Mouse (Mus musculus) liver, embryonic 13.5 days (tissue): ENCODE measurements around the gene Tspan9. TPM values are rescaled to one million over a fixed set of nuclear protein-coding genes. Genes with fewer than 3 reads are reported as not detected.

Experiments
- ATAC-seq: fragments of 200-750 bp; cut with Nextera tagmentation; 2 replicates; pipeline ENCODE4 v1.8.0; 2017; ENCODE audit warnings: low read depth, mild to moderate bottlenecking, moderate number of reproducible peaks, moderate library complexity
- DNase-seq: peaks from one replicate; pipeline ENCODE4 v3.0.0; 2022
- H3K27ac ChIP-seq: fragments of 300-500 bp; sonication (generic); 2 replicates; pipeline ENCODE4 v1.5.1; 2015; ENCODE audit warnings: moderate library complexity, mild to moderate bottlenecking, inconsistent platforms
- H3K27me3 ChIP-seq: fragments of 300-500 bp; sonication (generic); 2 replicates; pipeline ENCODE4 v1.6.1; 2015; ENCODE audit warnings: mild to moderate bottlenecking, inconsistent platforms
- H3K36me3 ChIP-seq: fragments of 300-500 bp; sonication (generic); 2 replicates; pipeline ENCODE4 v1.6.1; 2015; ENCODE audit warnings: mild to moderate bottlenecking, inconsistent platforms
- H3K4me1 ChIP-seq: fragments of 300-500 bp; sonication (generic); replicated peaks from 2 replicates; pipeline ENCODE4 v1.6.1; 2015; ENCODE audit warnings: inconsistent platforms
- H3K4me2 ChIP-seq: fragments of 300-500 bp; sonication (generic); 2 replicates; pipeline ENCODE4 v1.6.1; 2015; ENCODE audit warnings: inconsistent platforms, mild to moderate bottlenecking, moderate library complexity
- H3K4me3 ChIP-seq: fragments of 300-500 bp; sonication (generic); replicated peaks from 2 replicates; pipeline ENCODE4 v1.5.1; 2015; ENCODE audit warnings: mild to moderate bottlenecking, inconsistent platforms
- H3K9ac ChIP-seq: fragments of 300-500 bp; sonication (generic); 2 replicates; pipeline ENCODE4 v1.6.1; 2015; ENCODE audit warnings: mild to moderate bottlenecking, inconsistent platforms
- H3K9me3 ChIP-seq: fragments of 300-500 bp; sonication (generic); replicated peaks from 2 replicates; pipeline ENCODE4 v1.6.1; 2016; ENCODE audit warnings: inconsistent platforms
- WGBS: fragments of 180-500 bp; shearing (Covaris S2); methylation state at CpG from one replicate; pipeline ENCODE4 v1.1.7; 2015; ENCODE audit not compliant: insufficient replicate concordance; 5-methylcytosine and 5-hydroxymethylcytosine counted together
- polyA plus RNA-seq: library from polyadenylated mRNA; unstranded; fragments of >200 nt; fragmentation: Nextera tagmentation; extraction: Ambion mirVana; gene quantifications from 2 replicates; pipeline ENCODE4 v1.2.1, GENCODE M21; 2015

Gene Tspan9
- polyA plus RNA-seq, 1 experiment from 2014 or later = 16.9 TPM

GRCm38 (mm10) chr6:128132581-128132980 is 10.8 kb downstream of the Tspan9 start:
- Histone ChIP-seq H3K4me2 (no peak overlapping the region), H3K27me3 (no peaks in the 10 kb centered on the region), H3K9me3 (no peaks in the 10 kb centered on the region), H3K36me3 (no peaks in the 10 kb centered on the region), H3K27ac (peak overlapping the region; percentile 88), H3K4me1 (peaks cover 44% of the 10 kb centered on the region), H3K9ac (no peak overlapping the region), H3K4me3 (no peak overlapping the region)
- DNase-seq (no peak), ATAC-seq (no peak)
- WGBS = 60% methylated on average over 6 of the region's 6 CpGs

DNA sequence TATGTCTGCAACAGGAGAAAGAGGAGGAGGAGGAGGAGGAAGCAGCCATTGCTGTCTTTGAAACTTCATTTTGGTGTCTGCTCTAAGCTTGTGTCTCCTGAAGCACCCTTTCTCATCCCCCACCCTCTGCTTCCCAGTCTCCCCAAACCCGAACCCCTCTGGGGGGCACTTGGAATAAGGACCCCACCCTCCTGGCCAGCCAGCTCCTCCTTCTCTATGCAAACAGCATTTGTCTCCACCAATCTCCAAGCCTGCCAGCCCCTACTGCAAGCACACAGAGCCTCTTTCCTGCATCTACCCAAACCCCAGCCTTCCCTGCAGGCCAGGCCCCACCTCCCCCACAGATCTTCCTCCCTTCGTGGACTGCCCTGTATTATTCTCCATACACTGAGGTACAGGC is 12.0 kb downstream of the Tspan9 start:
- H3K27ac ChIP-seq = no peak overlapping the region

DNA sequence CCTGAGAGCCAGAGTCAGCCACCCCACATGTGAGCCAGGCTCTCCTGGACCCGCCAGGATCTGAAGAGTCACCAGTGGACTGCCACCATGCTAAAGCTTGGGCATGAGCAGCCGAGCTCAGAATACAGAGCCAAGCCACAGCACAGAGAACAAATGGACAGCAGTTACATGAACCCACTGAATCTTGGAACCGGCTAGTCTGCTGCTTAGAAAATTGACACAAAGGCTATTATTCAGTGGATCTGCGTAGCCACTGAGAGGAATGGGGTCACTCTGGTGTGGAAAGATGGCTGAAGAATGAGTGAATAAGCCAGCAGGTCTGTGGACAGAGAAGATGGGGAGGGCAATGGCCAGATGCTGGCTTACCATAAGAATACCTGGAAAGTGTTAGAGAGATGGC is 12.7 kb downstream of the Tspan9 start:
- no peak for ATAC-seq
- Histone ChIP-seq H3K9me3 (no peaks in the 10 kb centered on the region), H3K4me1 (peaks cover 42% of the 10 kb centered on the region), H3K27me3 (no peaks in the 10 kb centered on the region), H3K9ac (no peak overlapping the region), H3K27ac (no peak overlapping the region), H3K36me3 (no peaks in the 10 kb centered on the region), H3K4me2 (no peak overlapping the region), H3K4me3 (no peak overlapping the region)
- WGBS = 68% methylated on average over 4 of the region's 4 CpGs
- DNase-seq = no peak

More for the DNA sequence above, 12.0 kb downstream of the Tspan9 start:
- Histone ChIP-seq H3K4me1 (peaks cover 47% of the 10 kb centered on the region), H3K4me3 (no peak overlapping the region), H3K36me3 (no peaks in the 10 kb centered on the region), H3K9ac (no peak overlapping the region), H3K27me3 (no peaks in the 10 kb centered on the region), H3K4me2 (no peak overlapping the region), H3K9me3 (no peaks in the 10 kb centered on the region)
- 35% methylated on average over 2 of the region's 2 CpGs for WGBS
- DNase-seq (no peak), ATAC-seq (no peak)

DNA sequence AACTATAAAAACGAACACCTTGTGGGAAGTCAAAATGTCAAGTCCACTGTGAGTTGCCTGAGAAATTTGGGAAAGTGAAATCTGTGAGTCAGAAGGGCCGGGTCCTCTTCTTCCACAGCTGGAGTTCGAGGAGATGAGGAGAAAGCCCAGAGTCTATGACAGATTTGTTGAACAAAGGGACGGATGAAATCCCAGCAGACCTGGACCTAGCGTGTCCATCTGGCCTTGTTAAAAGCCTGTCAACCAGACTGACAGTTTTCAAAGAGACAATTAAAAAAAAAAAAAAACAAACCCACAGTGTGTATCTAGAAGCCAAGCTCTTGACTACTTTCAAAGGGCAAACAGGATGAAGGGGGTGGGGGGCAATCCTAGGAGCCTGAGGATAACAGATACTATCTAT is 14.0 kb downstream of the Tspan9 start:
- peaks cover 42% of the 10 kb centered on the region for H3K4me1 ChIP-seq
- no peak overlapping the region for H3K4me3 ChIP-seq
- 52% methylated on average over 5 of the region's 5 CpGs for WGBS
- ATAC-seq (no peak), DNase-seq (no peak)
- no peak overlapping the region for H3K4me2 ChIP-seq
- no peak overlapping the region for H3K9ac ChIP-seq
- no peak overlapping the region for H3K27ac ChIP-seq
- H3K27me3 ChIP-seq = no peaks in the 10 kb centered on the region
- no peaks in the 10 kb centered on the region for H3K9me3 ChIP-seq
- H3K36me3 ChIP-seq = no peaks in the 10 kb centered on the region

GRCm38 (mm10) chr6:128127312-128127711 is 16.1 kb downstream of the Tspan9 start:
- Histone ChIP-seq H3K4me3 (no peak overlapping the region), H3K36me3 (no peaks in the 10 kb centered on the region), H3K4me1 (peaks cover 45% of the 10 kb centered on the region), H3K27ac (no peak overlapping the region; the same call in 1 of the 2 replicates), H3K9ac (no peak overlapping the region), H3K27me3 (no peaks in the 10 kb centered on the region), H3K4me2 (no peak overlapping the region), H3K9me3 (no peaks in the 10 kb centered on the region)
- DNase-seq (no peak), ATAC-seq (peak; percentile 52; the same call in 1 of the 2 replicates)
- WGBS = 56% methylated on average over 3 of the region's 3 CpGs

GRCm38 (mm10) chr6:128126876-128127275 is 16.5 kb downstream of the Tspan9 start:
- Histone ChIP-seq H3K4me1 (peaks cover 48% of the 10 kb centered on the region), H3K4me3 (no peak overlapping the region), H3K9me3 (no peaks in the 10 kb centered on the region), H3K27me3 (no peaks in the 10 kb centered on the region), H3K27ac (no peak overlapping the region; the same call in 1 of the 2 replicates), H3K36me3 (no peaks in the 10 kb centered on the region), H3K9ac (no peak overlapping the region), H3K4me2 (no peak overlapping the region)
- ATAC-seq (no peak), DNase-seq (no peak)
- 58% methylated on average over 4 of the region's 4 CpGs for WGBS

DNA sequence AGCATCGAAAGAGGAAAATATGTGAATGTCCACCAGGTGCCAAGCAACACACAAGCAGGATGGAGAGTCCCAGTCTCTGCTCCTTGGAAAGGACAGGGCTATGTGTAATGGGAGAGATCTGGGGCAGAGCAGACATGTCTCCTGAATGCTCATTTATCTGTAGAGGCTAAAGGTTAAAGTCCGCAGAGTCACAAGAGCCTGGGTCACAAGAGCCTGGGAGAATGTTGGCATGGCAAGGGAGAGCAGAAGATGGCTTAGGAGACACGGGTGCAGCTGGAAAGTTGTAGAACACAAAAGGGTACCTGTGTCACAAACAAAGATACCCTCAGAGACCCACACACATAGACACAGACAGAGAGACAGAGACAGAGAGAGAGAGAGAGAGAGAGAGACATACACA is 17.9 kb downstream of the Tspan9 start:
- Histone ChIP-seq H3K27ac (no peak overlapping the region), H3K4me3 (no peak overlapping the region), H3K36me3 (no peaks in the 10 kb centered on the region), H3K9me3 (no peaks in the 10 kb centered on the region), H3K4me1 (peaks cover 45% of the 10 kb centered on the region), H3K4me2 (no peak overlapping the region), H3K27me3 (no peaks in the 10 kb centered on the region), H3K9ac (no peak overlapping the region)
- 62% methylated on average over 3 of the region's 3 CpGs for WGBS
- DNase-seq (no peak), ATAC-seq (no peak)

DNA sequence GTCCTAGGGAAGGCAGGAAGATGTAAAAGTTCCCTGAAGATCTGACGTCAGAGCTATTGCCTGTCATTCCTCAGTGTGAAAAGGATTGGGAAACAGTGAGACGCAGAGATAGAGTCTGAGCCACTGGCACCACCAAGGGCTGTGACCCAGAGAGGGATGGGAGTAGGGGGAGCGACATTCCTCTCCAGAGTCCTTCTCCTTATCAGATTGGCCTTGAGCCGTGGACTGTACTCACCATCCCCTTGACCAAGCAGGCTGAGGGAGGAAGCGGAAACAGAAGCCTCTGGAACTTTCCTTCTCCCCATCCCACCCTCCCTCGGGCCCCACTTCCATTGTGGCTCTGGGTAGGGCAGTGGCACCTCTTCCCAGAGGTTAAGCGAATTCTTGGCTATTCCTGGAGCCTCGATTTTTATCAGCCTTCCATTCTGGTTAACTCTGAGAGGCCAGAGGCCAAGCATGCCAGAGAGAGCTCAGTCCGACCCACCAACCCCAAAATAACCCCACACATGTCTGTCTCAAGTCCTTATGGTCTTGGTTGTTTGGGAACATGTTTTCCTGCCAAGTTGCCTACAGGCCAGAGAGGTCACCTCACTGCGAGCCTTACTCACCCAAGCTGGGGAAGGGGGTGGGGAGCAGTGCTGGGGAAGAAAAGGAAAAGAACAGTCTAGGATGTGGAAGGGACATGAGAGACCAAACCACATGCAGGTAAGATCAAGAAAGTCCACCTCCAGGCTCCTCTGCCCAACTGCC is 19.0 kb downstream of the Tspan9 start:
- peak; percentile 63 for ATAC-seq
- Histone ChIP-seq H3K27me3 (no peaks in the 10 kb centered on the region), H3K9ac (no peak overlapping the region), H3K4me3 (no peak overlapping the region), H3K4me1 (peaks cover 52% of the 10 kb centered on the region), H3K4me2 (no peak overlapping the region), H3K27ac (0 out of 2 replicates have a peak overlapping the region, but pooled peaks have one; percentile 4), H3K36me3 (no peaks in the 10 kb centered on the region), H3K9me3 (no peaks in the 10 kb centered on the region)
- no peak for DNase-seq
- WGBS = 54% methylated on average over 10 of the region's 10 CpGs

DNA sequence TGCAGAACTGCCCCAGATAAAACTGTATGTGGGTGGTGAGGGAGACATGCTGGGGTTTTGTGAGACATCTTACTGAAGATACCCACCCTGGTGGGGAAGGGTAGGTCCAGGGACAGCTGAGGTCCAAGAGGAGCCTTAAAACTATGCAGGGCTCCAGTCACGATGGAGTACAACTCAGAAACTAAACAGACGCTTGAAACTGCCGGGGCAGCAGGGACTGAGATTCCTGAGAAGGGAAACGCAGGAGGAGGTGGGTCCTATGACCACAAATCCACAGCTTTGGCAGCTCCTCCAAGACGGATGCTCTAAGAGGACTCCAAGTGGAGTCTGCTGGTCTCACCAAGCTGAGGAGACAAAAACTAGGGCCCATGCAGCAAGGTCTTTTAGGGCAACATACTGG is 21.3 kb downstream of the Tspan9 start:
- H3K27me3 ChIP-seq = no peaks in the 10 kb centered on the region
- H3K9me3 ChIP-seq = no peaks in the 10 kb centered on the region
- no peak overlapping the region for H3K27ac ChIP-seq
- 57% methylated on average over 5 of the region's 5 CpGs for WGBS
- ATAC-seq = no peak
- peaks cover 55% of the 10 kb centered on the region for H3K4me1 ChIP-seq
- DNase-seq = no peak
- H3K36me3 ChIP-seq = no peaks in the 10 kb centered on the region
- H3K9ac ChIP-seq = no peak overlapping the region
- H3K4me2 ChIP-seq = no peak overlapping the region
- no peak overlapping the region for H3K4me3 ChIP-seq

GRCm38 (mm10) chr6:128121691-128122090 is 21.7 kb downstream of the Tspan9 start:
- ATAC-seq (no peak), DNase-seq (no peak)
- H3K4me1 ChIP-seq = peaks cover 50% of the 10 kb centered on the region
- no peak overlapping the region for H3K4me2 ChIP-seq
- H3K27ac ChIP-seq = no peak overlapping the region
- WGBS = 71% methylated on average over 5 of the region's 5 CpGs
- H3K36me3 ChIP-seq = no peaks in the 10 kb centered on the region
- H3K9ac ChIP-seq = no peak overlapping the region
- H3K4me3 ChIP-seq = no peak overlapping the region
- no peaks in the 10 kb centered on the region for H3K9me3 ChIP-seq
- no peaks in the 10 kb centered on the region for H3K27me3 ChIP-seq

DNA sequence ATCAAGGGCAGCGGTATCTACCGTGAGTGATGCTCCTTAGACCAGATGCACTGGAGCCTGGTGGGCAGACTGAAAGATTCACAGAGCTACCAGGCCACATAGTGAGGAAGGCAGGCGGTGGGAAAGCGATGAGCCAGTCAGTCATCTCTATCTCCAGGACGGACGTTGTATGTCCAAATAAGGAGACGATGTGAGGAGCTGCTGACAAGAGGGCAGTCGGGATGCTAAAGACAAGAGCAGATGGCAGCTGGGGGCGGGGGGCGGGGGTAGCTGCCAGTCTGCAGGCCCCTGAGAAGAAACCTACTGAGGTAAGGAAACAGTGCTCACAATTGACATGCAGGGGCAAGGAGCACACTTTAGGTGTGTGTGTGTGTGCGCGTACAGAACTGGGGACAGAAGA is 22.6 kb downstream of the Tspan9 start:
- Histone ChIP-seq H3K9me3 (no peaks in the 10 kb centered on the region), H3K27me3 (no peaks in the 10 kb centered on the region), H3K4me3 (no peak overlapping the region), H3K27ac (no peak overlapping the region), H3K4me2 (no peak overlapping the region), H3K4me1 (peaks cover 49% of the 10 kb centered on the region), H3K36me3 (no peaks in the 10 kb centered on the region), H3K9ac (no peak overlapping the region)
- 65% methylated on average over 12 of the region's 12 CpGs for WGBS
- ATAC-seq (no peak), DNase-seq (no peak)

DNA sequence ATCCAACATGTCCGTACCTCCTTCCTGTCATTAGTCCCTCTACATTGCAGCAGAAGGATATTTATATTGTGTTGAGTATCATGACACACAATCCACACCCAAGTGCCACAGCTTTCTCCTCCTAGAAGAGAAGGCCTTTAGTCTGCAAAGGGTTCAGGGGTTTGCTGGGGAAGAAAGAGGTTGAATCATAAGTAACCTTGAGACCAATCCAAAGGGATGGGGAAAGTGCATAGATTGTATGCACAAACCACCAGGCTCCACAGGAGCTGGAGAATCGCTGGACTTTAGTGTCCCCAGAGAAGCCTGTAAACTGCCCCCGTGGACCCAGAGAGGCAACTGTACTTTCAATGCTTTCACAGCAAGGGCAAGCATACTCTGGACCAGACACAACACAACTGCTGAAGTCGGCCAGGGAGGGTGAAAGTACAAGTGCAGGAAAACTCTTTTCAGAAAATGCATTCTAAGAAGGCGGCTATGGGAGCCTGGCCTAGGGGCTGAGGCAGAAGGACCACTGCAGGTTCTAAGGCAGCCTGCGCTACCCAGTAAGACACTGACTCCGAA is 24.6 kb downstream of the Tspan9 start:
- WGBS = 65% methylated on average over 7 of the region's 7 CpGs
- DNase-seq (no peak), ATAC-seq (no peak)
- H3K4me2 ChIP-seq = no peak overlapping the region
- H3K27me3 ChIP-seq = no peaks in the 10 kb centered on the region
- no peaks in the 10 kb centered on the region for H3K36me3 ChIP-seq
- peaks cover 30% of the 10 kb centered on the region for H3K4me1 ChIP-seq
- no peak overlapping the region for H3K9ac ChIP-seq
- H3K27ac ChIP-seq = no peak overlapping the region
- H3K4me3 ChIP-seq = no peak overlapping the region
- H3K9me3 ChIP-seq = no peaks in the 10 kb centered on the region
